Mouse (Mus musculus): ENCODE measurements around the gene Crabp2.

Crabp2 gene

DNA sequence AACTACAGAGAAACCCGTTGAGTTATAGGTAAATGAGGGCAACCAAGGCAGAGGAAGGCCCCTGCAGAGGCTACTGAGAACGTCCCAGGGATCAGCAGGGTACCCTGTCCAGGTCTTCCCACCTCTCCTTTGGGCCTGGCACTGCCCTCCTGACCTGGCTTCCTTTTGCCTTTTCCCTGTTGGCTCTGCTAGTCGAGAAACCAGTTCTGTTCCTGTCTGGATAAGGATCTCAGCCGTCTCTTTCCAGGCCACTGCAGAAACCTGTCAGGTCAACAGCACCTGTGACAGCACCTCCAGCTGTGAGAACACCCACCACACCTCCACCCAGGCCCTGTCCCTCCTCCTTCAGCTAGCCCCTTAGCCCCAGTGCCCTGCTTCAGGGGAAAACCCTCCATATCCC, 10.0 kb downstream of the Crabp2 start:
- DNase-seq (ENCODE audit: low read depth, low spot score) = no peak

DNA sequence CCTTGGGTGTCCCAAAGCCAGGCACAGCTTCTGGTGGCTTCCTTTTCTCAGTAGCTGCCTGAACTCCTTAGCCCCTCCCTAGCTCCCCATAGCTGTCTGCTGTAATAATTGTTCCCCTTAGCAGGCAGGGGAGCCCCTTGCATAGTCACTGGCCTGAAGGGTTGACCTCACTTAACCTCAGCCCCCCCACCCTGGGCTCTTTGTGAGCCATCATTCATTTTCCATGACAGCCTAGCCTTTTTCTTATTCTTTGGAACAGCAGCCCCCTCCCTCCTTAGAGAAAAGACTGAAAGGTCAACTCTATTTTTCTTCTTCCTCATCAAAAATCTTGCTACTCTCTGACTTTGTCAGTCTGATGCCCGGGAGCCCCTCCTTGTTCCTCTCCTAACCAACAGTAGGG, 10.5 kb downstream of the Crabp2 start:
- DNase-seq (ENCODE audit: low read depth, low spot score) = no peak

DNA sequence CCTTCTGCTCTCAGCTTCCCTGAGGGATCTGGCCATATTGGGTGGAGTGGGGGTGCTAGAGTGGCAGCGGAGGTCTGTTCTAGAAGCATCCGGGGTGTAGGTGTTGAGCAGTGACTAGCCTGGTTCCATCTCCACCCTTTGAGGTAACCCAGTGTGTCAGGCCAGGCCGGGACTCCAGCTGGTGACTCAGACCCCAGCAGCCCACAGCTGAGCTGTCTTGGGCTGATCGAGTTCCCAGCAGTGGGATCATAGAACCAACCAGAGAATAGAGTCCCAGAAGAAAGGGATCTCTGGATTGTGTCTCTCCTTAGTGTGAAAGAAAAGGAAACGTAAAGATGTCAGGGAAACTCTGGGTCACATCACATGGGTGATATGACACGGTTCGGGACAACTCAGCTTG, 10.9 kb downstream of the Crabp2 start:
- DNase-seq (ENCODE audit: low read depth, low spot score) = no peak

DNA sequence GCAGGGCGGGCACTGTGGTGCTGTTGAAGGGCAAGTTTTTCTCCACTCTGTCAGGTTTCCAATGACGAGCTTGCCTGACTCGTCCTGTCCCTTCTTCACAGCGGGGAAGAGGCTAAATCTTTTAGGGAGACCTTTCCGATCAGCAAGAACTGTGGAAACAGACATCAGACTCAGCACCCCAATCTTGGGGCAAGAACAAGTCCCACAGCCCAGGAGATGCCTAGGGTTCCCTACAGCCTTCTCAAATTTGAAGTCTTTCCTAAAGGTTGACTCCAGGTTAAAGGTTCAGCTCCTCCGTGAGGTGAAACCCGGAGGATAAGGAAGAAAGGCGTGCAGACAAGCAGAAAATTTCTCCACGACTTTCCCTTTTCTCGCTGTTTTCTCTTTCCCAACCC, 11.7 kb downstream of the Crabp2 start:
- DNase-seq (ENCODE audit: low read depth, low spot score) = no peak

DNA sequence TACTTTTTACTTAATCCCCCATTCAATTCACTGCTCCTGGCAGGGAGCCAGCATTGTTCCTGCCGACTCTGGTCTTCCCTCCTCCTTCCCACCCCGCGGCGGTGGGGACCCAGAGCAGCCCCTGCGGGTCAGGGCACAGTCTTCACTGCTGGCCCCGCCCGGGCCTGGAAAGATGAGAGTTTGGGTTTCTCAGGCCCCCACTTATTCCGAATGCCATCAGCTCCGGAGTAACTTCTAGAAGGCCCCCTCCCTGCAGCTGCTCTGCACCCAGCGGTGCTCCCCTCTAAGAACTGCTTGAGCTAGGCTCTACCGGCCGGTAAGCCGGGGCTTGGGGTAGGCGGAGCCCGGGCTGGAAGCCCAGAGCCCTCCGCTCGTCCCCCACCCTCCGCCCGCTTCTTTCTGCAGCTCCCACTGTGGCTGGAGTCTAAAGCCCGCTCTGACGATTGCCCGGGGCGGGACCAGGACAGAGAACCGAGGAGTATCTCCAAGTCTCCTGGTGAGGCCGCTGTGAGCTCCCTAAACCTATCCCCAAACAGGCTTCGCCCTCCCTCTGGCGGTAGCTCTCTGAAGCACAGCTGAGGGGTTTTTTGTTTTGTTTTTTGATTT, 12.2 kb downstream of the Crabp2 start:
- DNase-seq (ENCODE audit: low read depth, low spot score) = peak; percentile 96

DNA sequence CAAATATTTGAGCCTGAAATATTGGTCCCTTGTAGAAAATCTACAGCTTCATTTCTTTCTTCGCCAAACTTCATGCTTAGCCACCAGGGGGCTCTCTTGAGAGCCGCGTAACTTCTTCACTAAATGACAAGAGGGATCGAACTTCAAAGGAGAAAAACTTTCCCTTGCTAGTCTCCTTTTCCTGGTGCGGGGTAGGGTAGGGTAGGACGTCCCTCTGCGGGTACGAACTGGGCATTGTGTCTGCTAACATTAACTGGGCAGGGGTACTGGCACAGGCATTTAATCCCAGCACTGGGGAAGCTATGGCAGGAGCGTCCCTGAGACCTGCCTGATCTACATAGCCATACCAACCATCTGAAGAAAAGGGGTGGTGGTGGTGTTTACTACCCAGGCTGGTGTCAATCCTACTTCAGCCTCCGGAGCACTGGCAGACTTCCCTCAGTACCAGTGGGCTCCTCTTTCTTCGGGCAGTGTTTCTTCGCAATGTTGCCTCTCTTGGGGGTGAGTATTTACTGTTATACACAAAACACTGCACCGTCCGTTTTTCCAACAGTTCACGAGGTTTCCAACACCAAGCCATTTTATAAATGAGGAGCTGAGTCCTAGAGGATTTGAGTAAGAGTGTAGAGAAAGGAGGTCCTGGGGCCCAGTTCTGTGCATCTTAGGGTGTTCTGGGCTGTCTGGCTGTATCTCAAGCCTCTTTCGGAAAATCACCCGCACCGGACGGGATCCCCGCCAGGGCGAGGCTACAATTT, 21.9 kb downstream of the Crabp2 start:
- peak; percentile 83 for DNase-seq (ENCODE audit: low read depth, low spot score)

DNA sequence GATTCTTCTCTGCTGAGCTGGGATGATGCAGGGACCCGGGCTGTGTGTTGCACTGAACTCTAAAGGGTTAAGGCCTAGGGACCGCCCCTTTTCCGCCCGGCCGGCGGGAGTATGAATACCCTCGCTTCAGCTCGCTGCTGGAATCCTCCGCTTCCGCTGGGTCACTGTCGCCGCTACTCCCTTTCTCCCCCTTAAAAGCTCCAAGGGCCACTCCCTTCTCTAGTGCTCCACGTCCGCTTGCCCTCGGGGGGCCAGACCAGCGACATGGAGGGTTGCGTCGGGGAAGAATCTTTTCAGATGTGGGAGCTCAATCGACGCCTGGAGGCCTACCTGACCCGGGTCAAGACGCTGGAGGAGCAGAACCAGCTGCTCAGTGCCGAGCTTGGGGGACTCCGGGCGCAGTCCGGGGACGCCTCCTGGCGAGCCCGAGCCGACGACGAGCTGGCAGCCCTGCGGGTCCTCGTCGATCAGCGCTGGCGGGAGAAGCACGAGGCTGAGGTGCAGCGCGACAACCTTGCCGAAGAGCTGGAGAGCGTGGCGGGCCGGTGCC, 22.5 kb downstream of the Crabp2 start, which contains the start of gene Nes:
TSS of gene Nes (plus strand) at position 140 of the 550 bp plus-strand sequence.
- peak; percentile 93 for DNase-seq (ENCODE audit: low read depth, low spot score)

DNA sequence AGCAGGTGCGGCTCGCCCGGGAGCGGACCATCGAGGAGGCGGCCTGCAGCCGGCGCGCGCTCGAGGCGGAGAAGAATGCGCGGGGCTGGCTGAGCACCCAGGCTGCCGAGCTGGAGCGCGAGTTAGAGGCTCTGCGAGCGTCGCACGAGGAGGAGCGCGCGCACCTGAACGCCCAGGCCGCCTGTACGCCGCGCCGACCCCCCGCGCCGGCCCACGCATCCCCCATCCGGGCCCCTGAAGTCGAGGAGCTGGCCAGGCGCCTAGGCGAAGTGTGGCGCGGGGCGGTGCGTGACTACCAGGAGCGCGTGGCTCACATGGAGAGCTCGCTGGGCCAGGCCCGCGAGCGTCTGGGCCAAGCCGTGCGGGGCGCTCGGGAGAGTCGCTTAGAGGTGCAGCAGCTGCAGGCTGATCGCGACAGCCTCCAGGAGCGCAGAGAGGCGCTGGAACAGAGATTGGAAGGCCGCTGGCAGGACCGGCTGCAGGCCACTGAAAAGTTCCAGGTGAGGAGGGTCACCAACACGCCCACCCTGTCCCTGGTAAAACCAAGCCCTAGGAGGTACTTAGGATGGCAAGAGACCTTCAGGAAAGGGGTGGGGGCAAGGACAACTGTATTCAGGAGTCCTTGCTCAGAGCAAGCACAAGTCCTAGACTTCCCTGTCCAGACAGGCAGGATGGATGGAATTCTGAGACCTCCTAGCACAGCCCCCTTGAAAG, 23.2 kb downstream of the Crabp2 start:
- DNase-seq (ENCODE audit: low read depth, low spot score) = no peak

DNA sequence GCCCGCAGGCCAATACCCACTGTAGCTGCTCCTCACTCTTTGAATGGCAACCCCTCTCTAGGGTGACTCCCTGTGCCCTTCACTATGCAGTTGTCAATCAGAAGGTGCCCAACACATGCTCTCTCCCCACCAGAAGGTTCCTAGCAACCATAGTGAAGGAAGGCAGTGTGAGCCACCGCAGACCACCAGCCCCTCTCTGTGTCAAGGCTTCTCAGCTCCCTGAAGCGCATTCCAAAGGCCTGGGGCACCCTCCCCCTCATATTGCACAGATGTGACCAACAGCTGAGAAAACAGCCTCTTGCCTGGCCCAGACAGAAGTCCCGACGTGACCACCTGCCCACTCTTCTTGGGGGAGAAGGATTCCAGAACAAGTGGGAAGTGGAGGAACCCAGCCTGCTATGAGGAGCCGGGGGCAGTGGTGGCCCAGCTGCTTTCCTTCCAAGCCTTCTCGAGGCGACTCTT, 23.8 kb downstream of the Crabp2 start:
- peak; percentile 77 for DNase-seq (ENCODE audit: low read depth, low spot score)

DNA sequence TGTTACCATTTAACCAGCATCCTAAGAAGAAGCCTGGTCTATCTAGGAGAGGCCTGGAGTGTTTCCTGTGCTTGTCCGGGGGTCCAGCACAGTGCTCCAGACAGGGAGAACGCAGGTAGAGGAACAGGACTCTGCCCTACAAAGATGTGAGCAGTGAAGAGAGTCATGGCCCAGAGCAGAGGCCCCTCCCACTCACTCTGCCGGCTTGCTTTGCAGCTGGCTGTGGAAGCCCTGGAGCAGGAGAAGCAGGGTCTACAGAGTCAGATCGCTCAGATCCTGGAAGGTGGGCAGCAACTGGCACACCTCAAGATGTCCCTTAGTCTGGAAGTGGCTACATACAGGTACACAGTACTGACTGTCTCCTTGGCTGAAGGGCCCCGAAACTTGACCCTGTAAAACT, 24.3 kb downstream of the Crabp2 start:
- DNase-seq (ENCODE audit: low read depth, low spot score) = no peak

DNA sequence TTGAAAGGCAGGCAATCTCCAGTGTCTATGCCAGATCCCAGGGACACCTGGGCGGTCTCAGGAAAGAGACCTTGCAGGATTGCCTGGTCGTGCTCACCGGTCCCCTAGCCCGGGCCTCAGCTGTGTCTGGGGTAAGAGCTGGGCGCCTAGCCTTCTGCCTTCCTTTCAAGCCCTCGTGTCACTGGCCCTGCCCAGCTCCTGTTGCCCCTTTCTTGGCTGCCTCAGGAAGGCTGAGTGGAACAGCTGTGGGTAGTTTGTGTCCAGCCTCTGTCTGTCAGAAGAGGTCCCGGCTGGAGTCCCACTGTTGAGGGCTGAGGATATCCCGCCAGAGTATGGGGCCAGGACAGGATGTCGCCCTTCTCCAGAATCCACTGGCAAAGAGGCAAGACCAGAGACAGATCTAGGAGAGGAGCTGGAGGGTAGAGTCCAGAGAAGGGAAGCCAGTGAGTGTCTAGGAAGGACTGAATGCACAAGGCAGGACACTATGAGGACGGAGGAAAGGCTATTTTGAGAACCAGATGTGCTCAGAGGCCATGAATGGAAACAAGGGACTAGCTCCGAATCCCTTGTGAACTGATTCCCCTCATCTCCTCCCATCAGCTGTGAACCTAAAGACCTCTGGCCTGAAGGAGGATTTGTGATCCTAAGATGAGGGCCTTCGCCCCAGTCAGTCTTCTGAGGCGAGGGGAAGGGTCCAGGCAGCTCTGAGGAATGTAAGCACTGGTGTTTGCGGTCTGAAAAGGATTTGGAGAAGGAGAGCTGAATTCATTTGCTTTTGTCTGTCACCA, 25.3 kb downstream of the Crabp2 start:
- no peak for DNase-seq (ENCODE audit: low read depth, low spot score)

DNA sequence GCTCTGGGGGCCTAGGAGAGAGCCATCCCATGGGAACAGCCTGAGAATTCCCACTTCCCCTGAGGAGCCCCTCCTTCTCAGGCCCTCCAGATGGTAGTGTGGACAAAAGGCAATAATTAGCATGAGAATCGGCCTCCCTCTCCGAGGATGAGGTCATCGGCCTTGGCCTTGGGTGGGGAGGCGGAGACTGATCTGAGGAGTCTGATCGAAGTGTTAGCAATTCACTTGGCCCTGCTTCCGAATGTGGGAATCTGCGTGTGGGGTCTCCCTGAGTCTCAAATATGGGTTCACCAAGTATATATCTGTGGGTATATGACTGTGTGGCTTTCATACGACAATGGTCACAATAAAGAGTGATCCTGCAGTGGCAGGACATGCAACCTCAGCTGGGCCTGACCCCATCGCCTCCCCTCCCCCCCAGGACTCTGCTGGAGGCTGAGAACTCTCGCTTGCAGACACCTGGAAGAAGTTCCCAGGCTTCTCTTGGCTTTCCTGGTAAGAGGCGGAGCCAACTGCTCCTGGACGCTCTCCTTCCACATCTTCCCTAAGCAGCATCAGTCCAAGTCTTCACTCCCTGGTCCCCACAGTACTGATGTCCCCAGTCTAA, 26.0 kb downstream of the Crabp2 start:
- DNase-seq (ENCODE audit: low read depth, low spot score) = peak; percentile 88

DNA sequence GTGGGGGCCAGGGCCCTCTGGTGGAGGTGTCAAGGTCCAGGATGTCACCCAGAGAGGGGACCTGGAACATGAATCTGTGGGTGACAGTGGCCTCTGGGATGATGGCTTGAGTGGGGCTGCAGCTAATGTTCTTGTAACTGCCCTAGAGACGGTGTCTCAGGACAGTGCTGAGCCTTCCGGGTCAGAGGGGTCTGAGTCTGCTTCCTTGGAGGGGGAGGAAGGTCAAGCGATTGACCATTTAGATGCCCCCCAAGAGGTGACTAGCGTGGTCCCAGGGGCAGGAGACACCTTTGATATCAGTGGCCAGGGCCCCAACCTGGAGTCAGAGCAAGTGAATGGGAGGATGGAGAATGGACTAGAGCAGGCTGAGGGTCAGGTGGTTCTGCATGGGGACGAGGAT, 31.0 kb downstream of the Crabp2 start:
- no peak for DNase-seq (ENCODE audit: low read depth, low spot score)

DNA sequence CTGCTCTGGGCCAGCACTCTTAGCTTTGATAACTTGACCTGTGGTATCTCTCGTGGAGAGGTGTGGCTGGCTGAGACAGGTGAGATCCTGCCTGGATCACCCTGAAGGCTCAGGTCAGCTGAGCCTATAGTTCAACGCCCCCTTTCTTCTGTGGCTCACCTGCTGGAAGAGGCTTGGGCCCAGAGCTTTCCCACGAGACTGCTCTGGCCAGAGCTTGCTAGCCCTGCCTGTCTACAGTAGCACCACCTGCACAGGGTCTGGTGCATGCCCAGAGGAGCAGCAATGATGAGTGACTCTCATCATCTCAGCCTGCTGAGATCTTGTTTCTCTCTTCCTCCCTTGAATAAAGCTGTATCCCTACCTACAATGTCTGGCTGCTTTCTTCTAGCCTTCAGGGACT, 31.6 kb downstream of the Crabp2 start:
- no peak for DNase-seq (ENCODE audit: low read depth, low spot score)

DNA sequence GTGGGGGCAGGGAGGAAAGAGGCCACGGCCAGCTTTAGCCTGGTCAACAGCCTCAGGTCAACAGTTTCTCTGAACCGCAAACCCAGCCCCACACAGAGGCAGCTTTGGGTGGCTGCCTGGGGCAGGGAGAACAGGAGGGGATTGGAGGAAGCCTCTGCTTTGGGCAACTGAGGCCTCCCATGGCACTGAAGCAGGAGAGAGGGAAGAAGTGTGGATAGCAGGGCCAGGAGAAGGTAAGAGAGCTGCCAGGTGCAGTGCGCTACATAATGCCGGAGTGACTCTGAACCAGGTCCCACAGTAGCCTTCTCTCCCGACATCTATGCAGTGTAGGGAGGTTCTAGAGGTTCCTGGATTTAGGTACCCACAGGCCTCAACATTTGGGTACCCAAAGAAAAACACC, 32.3 kb downstream of the Crabp2 start:
- DNase-seq (ENCODE audit: low read depth, low spot score) = no peak

DNA sequence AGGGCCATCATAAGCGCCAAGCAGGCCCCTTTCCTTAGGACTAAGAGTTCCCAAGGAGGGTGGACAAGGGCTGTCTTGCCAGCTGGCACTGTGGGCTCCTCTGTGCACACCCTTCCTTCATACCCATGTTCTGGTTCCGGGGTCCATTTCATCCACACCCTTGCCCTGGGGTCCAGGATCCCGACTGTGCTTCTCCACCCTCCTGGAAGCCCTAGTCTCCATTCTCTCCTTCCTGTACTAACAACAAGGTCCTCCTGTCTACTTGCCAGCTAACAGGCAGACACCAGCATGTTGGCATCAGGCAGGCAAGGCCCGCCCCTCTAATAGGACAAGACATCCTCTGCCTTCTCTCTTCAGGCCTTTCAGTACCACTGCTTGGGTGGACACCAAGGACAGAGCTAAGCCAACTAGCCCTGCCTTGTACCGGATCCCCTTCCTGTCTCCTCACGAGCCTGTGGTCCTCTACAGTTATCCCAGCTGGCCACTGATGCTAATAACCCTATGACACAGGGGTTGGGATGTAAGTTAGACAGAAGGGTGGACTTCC, 32.8 kb downstream of the Crabp2 start:
- no peak for DNase-seq (ENCODE audit: low read depth, low spot score)

DNA sequence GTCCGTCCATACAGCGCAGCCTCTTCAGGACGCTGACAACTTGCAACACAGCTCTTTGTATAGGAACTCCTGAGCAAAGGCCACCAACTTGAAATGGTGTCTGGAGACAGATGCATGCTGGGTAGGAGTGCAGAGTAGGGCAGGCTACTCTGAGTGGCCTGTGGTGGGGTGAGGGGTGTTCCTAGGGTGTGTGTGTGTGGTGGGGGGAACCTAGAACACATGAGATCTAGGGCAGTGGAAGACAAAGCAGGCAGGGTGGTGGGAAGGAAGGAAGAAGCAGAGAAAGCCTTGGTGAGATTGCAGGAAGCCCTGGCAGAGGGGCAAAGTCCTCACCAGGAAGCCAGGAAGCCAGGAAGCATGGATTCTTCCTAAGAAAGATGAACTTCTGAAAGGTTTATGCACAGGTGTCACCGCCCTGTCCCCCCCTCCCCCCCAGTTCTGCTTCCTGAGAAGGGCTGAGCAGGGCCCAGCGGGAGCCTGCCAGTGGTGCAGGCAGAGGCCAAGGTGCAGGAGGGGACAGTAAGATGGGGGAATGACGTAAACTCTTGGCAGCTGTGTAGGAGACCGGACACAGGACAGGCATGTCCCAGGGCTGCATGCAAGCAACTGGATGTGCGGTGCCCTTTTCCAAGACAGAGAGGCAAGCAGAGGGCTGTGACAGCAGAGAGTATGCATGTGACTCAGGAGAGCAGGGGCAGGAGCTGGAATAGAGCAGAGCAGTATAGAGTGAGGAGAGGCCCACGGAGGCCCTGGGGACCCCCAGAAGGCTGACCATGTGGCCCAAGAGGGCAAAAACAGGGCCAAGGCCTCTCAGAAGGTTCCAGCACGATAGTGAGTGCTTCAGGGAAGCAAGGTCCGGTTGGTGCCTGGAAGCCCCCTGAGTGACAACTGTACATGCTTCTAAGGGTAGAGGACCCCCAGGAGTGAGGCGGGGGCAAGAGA, 33.7 kb downstream of the Crabp2 start:
- no peak for DNase-seq (ENCODE audit: low read depth, low spot score)

DNA sequence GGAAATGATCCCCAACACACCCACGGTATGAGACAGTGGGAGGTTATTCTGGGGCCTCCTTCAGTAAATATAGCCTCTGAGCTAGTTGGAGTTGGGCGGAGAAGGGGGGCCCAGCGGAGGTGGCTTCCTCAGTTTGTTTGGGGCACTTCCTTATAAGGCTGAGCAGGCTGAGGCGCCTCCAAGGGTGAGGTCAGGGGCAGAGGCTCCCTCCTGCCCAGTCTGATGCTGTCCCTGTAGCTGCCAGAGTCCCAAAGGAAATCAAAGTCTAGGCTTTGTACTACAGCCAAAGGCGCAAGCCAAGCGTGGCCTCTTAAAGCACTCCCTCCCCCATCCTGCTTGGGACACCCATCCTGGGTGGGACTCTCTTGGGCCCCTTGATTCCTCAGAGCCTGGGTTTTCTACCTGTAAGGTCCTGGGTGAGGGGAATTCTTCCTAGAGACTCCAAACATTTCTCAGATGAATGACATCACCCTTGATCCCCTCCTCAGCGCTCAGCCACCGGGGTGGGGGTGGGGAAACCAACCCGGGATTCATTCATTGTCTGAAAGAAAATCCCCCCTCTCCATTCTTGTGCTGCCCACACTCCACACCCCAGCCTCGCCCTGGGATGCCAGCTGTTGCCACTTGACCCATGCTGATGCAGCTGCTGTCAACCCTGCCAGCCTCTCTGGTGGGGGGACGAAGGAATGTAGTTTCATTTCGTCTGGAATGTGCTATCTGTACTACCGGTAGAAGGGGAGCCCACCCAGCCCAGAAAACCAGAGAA, 34.6 kb downstream of the Crabp2 start:
- DNase-seq (ENCODE audit: low read depth, low spot score) = peak; percentile 82

DNA sequence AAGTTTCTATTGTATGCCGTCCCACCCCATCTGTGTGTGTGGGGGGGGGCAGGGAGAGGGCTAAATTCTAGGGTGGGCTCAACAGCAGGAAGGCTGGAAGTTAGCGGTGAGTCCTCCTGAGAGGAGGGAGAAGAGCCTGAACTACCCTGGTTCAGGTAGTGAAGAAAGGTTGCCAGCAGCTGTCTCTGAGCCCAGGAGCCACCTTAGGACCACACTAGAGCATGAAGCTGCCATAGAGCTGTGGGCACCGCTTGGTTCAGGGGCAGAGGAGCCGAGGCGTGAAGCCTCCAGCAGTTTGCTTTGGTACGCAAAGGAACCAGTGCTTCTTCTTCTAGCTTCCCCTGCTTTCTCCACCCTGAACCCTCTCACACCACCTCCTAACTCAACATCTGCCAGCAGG, 35.2 kb downstream of the Crabp2 start:
- DNase-seq (ENCODE audit: low read depth, low spot score) = no peak

All from mesoderm, embryonic 11.5 days (tissue).